Mouse (Mus musculus): ENCODE data around the gene Mpped2. TPM values are rescaled to one million over a fixed set of nuclear protein-coding genes. Genes with fewer than 3 reads are reported as not detected.

The Mpped2 gene
- total RNA-seq, 2 experiments from 2014 or later = not detected

DNA sequence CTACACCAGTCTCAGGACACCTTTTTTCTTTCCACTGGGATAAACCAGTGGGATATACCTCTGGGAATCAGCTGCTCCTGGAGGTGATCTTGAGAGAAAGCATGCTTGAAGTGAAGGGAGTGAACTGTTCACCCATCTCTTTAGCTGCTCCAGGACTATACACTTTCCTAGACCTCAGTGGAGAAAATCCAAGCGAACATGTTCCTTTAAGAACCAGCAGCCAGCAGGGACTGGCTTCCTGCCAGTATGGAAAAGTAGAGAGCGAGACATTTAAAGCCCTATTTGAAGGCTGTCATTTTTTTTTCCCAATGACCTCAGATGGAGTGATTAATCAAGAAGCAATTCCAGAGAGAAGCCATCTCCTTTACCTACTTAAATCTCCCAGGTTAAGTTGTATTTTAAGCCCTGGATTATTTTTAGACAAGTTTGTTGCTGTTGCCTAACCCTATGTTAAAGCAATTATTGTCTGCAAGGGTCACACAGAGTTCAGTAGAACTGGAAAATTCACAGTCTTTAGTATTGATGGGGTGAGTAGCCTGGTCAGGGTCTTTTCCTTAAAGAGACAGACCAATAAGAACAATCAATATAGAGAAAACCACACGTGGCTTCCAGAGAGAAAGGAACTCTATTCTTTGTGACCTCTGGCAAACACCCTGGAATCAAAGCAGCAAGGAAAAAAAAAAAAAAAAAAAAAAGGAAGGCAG lies 196.4 kb downstream of the Mpped2 start:
- ATAC-seq (replicated peaks; ENCODE audit: low FRiP score, poor library complexity, severe bottlenecking) = no peak

DNA sequence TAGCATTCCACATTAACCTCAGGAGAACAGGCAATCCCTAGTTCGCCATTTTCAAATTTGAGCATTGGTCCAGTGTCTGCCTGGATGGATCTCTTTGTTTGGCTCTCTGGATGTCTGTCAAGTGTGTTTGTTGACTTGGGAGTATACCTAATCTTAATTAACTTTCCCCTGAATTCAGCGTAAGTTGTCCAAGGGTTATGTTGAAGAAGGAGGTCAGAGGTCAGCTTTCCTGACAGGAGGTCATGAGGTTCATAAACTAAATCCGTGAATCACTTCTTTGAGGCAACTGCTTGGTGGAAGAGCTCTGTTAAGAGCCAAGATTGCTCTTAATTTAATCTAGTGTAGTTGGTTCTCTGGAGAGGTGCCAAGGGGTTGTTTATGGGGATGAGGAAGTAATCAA lies 200.3 kb downstream of the Mpped2 start:
- no peak for ATAC-seq (replicated peaks; ENCODE audit: low FRiP score, poor library complexity, severe bottlenecking)

DNA sequence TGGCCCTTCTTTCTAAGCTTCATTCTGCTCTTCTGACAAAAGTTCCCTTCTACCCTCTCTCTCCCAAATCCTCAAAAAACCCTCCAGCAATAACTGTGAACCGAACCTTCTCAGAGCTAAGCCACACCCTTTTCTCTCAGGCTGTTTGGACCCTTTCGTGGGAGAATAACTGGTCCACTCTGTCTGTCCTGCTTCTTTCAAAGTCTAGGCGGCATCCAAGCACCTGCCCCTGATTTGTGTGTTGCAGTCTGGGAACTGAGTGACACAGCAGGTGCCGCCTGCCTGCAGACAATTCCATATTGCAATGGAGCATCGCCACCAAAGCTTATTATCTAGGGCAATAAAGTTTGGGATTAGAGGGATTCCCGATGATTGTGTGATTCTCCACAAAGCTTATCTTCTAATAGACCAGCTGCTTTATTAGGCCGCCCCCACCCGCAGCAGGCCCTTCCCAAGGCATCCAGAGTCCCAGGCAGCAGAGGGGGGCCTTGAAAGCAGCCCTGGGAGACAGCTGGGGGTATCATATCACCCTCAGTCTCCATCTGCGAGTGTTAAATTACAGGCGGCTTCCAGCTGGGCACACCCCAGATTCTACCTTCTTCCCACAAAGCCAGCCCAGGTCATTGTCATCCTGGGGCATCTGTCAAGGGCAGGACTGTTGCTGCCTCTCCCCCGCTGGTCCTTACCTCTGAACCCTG lies 202.4 kb downstream of the Mpped2 start:
- ATAC-seq (replicated peaks; ENCODE audit: low FRiP score, poor library complexity, severe bottlenecking) = no peak

DNA sequence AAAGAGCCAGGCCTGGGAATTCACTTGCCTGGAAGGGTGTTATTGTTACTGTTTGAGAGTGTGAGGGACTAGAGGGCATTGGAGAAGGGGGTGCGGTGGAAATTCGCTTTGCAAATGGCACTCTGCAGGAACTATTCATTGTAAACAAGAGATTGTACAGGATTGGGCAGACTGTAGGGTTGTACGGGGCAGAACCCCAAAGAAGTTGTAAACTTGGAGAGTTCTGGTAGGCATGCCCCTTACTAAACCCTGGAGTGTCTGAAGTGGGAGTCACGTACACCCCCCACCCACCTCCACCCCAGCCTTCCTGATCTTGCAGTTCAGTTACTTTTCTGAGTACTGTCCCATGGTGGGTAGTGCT lies 202.9 kb downstream of the Mpped2 start:
- ATAC-seq (replicated peaks; ENCODE audit: low FRiP score, poor library complexity, severe bottlenecking) = no peak

DNA sequence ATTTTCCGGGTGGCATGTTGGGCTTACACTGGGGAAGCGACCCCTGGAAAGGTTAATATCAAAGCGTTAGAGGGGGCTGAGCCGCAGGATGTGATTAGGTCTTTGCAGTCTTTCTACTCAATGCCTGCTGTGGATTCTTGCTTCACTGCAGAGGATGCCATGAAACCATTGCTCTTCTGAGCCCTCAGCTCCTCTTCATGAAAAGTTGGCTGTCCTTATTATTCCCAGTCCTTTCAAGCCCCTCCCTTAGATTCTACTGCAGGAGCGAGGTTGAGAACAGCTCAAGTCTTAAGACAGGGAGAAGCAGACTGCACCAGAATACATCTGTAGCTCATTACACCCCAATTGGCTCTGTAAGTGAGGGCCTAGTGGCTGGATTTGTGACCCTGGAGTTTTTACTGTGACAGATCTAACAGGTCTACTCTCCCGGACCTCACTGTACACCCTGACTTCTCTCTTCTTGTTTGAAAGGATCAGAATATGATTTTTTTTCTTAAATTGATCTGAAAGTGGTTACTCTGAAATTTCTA lies 218.9 kb downstream of the Mpped2 start:
- no peak for ATAC-seq (replicated peaks; ENCODE audit: low FRiP score, poor library complexity, severe bottlenecking)
